Mouse (Mus musculus): ENCODE results near the gene Xndc1. TPM values are rescaled to one million over a fixed set of nuclear protein-coding genes. Genes with fewer than 3 reads are reported as not detected.
A peak's percentile ranks its signal among the peaks of the same experiment; 100 is the strongest.
"Not testable (repeated sequence)": the region's sequence is repeated elsewhere in the genome, so short reads cannot be mapped to it uniquely, and the experiment has no call there.

Xndc1 gene
- 12.6 and 12.7 TPM in 2 replicates for polyA plus RNA-seq (2015; fragmentation: Nextera tagmentation; extraction: Ambion mirVana)

DNA sequence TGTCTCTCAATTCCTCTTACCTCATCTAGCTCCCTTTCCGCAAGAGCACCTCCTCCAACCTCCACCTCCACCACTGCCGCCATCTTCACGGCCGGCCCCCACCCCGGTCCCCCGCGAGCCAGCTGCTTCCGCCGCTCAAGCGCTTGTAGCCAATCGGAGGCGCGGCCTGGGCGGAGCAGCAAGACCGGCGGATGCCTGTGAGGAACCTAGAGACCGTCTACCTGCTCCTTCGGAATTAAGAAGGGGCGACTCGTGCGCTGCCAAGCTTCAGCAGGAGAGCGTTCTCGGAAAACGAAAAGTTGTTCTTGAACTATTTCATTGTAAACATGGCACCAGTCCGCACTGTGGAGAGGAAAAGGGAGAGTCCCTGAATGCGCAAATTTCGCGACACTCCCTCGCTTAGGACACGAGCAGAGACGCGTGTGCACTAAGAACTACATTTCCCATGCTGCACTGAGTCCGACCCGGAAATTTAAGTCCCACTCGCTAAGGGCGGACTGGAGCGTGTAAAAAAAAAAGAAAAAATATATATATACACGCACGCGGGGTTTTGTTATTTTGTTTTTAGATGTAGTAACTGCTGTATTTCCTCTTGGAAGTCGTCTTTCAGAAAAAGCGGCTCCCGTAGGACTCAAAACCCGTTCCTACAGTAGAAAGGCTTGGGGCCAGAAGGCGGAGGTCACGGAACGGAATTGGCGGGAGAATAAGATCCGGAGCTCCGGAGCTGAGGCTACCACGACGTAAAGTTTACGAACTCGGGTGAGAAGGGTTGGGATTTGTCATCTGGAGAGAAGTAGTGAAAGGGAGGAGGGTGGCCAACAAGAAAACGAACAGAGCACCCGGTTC lies at the start of gene Xndc1, which contains the start of the genes Rnf121 and Xntrpc:
Gene Xndc1, plus strand, starts transcription at position 466 of the 846 bp plus-strand sequence.
Gene Rnf121, minus strand, starts transcription at position 424 of the 846 bp plus-strand sequence.
Gene Xntrpc, plus strand, starts transcription at position 668 of the 846 bp plus-strand sequence.
- peak; percentile 98 for ATAC-seq (ENCODE audit: low read depth)
- Histone ChIP-seq H3K36me3 (ENCODE audit: control insufficient read depth, insufficient read depth) (no peaks in the 10 kb centered on the region), H3K27ac (ENCODE audit: low read length) (peak within 1 kb of the TSS; percentile 68), H3K4me3 (ENCODE audit: low read depth, low read length) (peak within 1 kb of the TSS; percentile 69), H3K4me1 (ENCODE audit: control insufficient read depth, low read depth, low read length) (peaks cover 21% of the 10 kb centered on the region), H3K9ac (ENCODE audit: low read depth, low read length) (peak within 1 kb of the TSS; percentile 64), H3K27me3 (ENCODE audit: control insufficient read depth, insufficient read depth, low read depth, low read length) (no peaks in the 10 kb centered on the region), H3K9me3 (replicated peaks; ENCODE audit: control insufficient read depth, low read length) (no peaks in the 10 kb centered on the region), H3K4me2 (ENCODE audit: low read depth, low read length) (peak within 1 kb of the TSS; percentile 80)
- under 1% methylated on average over 56 of the region's 56 CpGs for WGBS (ENCODE audit: insufficient replicate concordance)

DNA sequence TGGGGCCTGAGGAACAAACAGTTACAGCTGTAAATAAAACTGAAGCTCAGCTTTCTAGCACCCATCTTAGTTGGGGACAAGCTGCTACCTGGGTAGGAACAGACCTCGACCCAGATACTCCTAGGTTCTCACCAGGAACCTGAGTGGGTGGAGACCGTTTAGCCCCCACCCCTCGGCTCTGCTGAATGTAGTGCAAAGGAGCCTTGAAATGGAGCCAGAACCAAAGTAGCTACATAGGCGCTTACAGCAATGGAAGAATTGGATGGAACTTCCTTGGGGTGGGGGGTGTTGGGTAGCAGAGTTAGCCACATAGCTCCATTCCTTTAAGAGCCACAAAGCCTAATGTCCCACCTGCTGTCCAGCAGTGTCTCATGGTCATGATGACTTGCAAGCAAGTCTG lies 48.4 kb upstream of the Xndc1 start:
- no peaks in the 10 kb centered on the region for H3K9me3 ChIP-seq (replicated peaks; ENCODE audit: control insufficient read depth, low read length)
- no peak overlapping the region for H3K4me2 ChIP-seq (ENCODE audit: low read depth, low read length)
- no peak for ATAC-seq (ENCODE audit: low read depth)
- H3K9ac ChIP-seq (ENCODE audit: low read depth, low read length), result no peak overlapping the region
- H3K4me3 ChIP-seq (ENCODE audit: low read depth, low read length), result no peak overlapping the region
- H3K36me3 ChIP-seq (ENCODE audit: control insufficient read depth, insufficient read depth), result peaks cover 51% of the 10 kb centered on the region
- H3K27me3 ChIP-seq (ENCODE audit: control insufficient read depth, insufficient read depth, low read depth, low read length), result no peaks in the 10 kb centered on the region
- H3K27ac ChIP-seq (ENCODE audit: low read length), result 0 out of 2 replicates have a peak overlapping the region, but pooled peaks have one; percentile 19
- WGBS (ENCODE audit: insufficient replicate concordance), result 69% methylated on average over 4 of the region's 4 CpGs
- H3K4me1 ChIP-seq (ENCODE audit: control insufficient read depth, low read depth, low read length), result no peaks in the 10 kb centered on the region

DNA sequence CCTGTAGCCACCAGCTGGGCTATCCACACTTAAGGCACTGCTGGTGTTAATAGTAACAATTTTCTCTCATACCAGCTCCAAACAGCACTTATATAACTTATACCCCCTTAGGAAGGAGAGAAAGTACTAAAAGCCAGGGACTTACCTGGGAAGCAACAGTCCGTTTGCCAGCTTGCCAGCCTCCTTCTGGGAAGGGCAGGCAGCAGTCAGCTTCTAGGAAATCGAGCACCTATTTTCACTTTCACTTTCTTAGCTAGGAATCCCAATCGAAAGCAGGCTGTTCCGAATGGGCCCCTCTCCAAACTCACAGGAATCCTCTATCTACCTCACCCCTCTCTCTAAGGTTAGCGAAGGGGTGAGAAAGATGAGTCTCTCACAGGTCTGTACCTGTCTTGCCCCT lies 47.9 kb upstream of the Xndc1 start:
- peak overlapping the region; percentile 19; the same call in 1 of the 2 replicates for H3K27ac ChIP-seq (ENCODE audit: low read length)

DNA sequence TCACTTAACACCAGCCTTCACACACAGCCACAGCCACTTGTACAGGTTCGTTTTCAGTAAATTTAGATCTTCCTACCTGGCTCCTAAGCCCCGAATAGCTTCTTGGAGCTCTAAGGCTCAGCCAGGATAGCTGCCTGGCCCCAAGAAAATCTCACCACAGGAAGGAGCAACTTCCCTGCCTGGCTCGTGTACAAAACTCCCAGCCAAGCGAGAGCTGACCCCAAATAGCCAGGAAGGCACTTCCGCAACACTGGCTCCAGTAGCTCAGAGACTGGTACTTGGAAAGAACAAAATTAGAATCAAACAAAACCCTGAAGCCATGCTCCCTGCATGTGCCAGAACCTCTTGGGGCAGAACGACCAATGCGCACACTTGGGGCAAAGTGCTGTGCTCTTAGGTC lies 47.3 kb upstream of the Xndc1 start:
- peaks cover 43% of the 10 kb centered on the region for H3K36me3 ChIP-seq (ENCODE audit: control insufficient read depth, insufficient read depth)
- no peaks in the 10 kb centered on the region for H3K4me1 ChIP-seq (ENCODE audit: control insufficient read depth, low read depth, low read length)
- no peak for ATAC-seq (ENCODE audit: low read depth)
- no peaks in the 10 kb centered on the region for H3K9me3 ChIP-seq (replicated peaks; ENCODE audit: control insufficient read depth, low read length)
- no peak overlapping the region for H3K4me3 ChIP-seq (ENCODE audit: low read depth, low read length)
- H3K4me2 ChIP-seq (ENCODE audit: low read depth, low read length), result no peak overlapping the region
- no peak overlapping the region for H3K27ac ChIP-seq (ENCODE audit: low read length)
- no peak overlapping the region for H3K9ac ChIP-seq (ENCODE audit: low read depth, low read length)
- no peaks in the 10 kb centered on the region for H3K27me3 ChIP-seq (ENCODE audit: control insufficient read depth, insufficient read depth, low read depth, low read length)
- 73% methylated on average over 7 of the region's 7 CpGs for WGBS (ENCODE audit: insufficient replicate concordance)

More for the DNA sequence above, 47.9 kb upstream of the Xndc1 start:
- 62% methylated on average over 5 of the region's 5 CpGs for WGBS (ENCODE audit: insufficient replicate concordance)
- peaks cover 48% of the 10 kb centered on the region for H3K36me3 ChIP-seq (ENCODE audit: control insufficient read depth, insufficient read depth)
- H3K4me3 ChIP-seq (ENCODE audit: low read depth, low read length), result no peak overlapping the region
- no peak overlapping the region for H3K9ac ChIP-seq (ENCODE audit: low read depth, low read length)
- ATAC-seq (ENCODE audit: low read depth), result no peak
- H3K4me1 ChIP-seq (ENCODE audit: control insufficient read depth, low read depth, low read length), result no peaks in the 10 kb centered on the region
- H3K4me2 ChIP-seq (ENCODE audit: low read depth, low read length), result peak overlapping the region; percentile 2; the same call in 1 of the 2 replicates
- no peaks in the 10 kb centered on the region for H3K9me3 ChIP-seq (replicated peaks; ENCODE audit: control insufficient read depth, low read length)
- H3K27me3 ChIP-seq (ENCODE audit: control insufficient read depth, insufficient read depth, low read depth, low read length), result no peaks in the 10 kb centered on the region

DNA sequence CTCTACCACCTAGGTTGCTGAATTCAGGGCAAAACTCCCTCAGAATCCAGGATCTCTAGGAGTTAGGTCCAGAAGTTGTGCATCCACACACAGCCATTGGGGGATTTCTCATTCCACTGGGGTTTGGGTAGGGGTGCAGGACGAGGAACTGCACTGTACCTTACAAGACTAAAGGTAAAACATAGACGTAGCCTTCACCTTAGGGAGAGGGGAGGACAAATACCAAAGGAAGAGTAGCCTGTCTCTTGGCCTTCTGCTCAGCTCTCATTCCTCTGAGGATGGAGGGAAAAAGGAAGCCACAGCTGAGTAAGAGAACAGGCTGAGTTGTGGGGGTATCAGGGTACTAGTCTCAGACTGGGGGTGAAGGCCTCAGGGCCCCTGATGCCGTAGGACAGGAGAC lies 46.7 kb upstream of the Xndc1 start, which contains the start of gene Il18bp:
Gene Il18bp, minus strand, starts transcription at position 101 of the 400 bp plus-strand sequence.
- Histone ChIP-seq H3K4me1 (ENCODE audit: control insufficient read depth, low read depth, low read length) (no peaks in the 10 kb centered on the region), H3K4me3 (ENCODE audit: low read depth, low read length) (no peak within 1 kb of the TSS), H3K9me3 (replicated peaks; ENCODE audit: control insufficient read depth, low read length) (no peaks in the 10 kb centered on the region), H3K27me3 (ENCODE audit: control insufficient read depth, insufficient read depth, low read depth, low read length) (no peaks in the 10 kb centered on the region), H3K9ac (ENCODE audit: low read depth, low read length) (no peak within 1 kb of the TSS), H3K36me3 (ENCODE audit: control insufficient read depth, insufficient read depth) (peaks cover 38% of the 10 kb centered on the region), H3K4me2 (ENCODE audit: low read depth, low read length) (peak within 1 kb of the TSS; percentile 2; the same call in 1 of the 2 replicates), H3K27ac (ENCODE audit: low read length) (peak within 1 kb of the TSS; percentile 19; the same call in 1 of the 2 replicates)
- WGBS (ENCODE audit: insufficient replicate concordance), result 79% methylated on average over 3 of the region's 3 CpGs
- ATAC-seq (ENCODE audit: low read depth), result no peak

DNA sequence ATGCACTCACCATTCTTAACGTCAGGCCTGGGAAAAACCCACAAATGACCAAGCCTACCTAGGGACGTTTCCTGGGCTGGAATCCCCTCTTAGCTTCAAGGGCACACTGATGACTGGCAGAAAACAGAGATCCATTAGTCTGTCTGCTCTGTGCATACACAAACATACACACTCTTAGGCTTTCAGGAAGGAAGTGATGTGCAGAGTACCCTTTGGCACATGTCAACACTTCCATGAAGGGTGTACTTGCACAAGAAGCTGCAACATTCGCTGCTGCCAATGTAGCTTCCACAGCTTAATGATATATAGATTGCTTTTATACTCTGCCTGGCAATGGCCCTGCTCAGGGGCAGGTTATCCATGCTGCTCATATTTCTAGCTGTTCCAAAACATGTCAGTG lies 45.9 kb upstream of the Xndc1 start:
- ATAC-seq (ENCODE audit: low read depth), result no peak
- Histone ChIP-seq H3K9ac (ENCODE audit: low read depth, low read length) (no peak overlapping the region), H3K4me1 (ENCODE audit: control insufficient read depth, low read depth, low read length) (no peaks in the 10 kb centered on the region), H3K27me3 (ENCODE audit: control insufficient read depth, insufficient read depth, low read depth, low read length) (no peaks in the 10 kb centered on the region), H3K9me3 (replicated peaks; ENCODE audit: control insufficient read depth, low read length) (no peaks in the 10 kb centered on the region), H3K27ac (ENCODE audit: low read length) (no peak overlapping the region), H3K4me2 (ENCODE audit: low read depth, low read length) (no peak overlapping the region), H3K36me3 (ENCODE audit: control insufficient read depth, insufficient read depth) (peaks cover 35% of the 10 kb centered on the region), H3K4me3 (ENCODE audit: low read depth, low read length) (no peak overlapping the region)
- WGBS (ENCODE audit: insufficient replicate concordance), result 61% methylated on average over 3 of the region's 3 CpGs

DNA sequence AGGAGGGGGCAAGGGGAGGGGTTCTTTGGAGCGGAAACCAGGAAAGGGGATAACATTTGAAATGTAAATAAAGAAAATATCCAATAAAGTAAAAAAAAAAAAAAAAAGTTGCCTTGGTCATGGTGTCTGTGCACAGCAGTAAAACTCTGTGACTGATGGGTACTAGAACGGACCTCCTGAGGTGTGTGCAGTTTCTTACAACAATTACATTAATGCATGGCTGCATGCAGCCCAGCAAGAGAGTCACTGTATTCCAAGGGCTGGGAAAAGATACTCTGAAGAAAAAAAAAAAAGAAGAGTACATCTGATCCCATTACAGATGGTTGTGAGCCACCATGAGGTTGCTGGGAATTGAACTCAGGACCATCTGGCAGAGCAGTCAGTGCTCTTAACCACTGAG lies 44.4 kb upstream of the Xndc1 start:
- not testable (repeated sequence) for H3K27ac ChIP-seq (ENCODE audit: low read length); H3K4me3 ChIP-seq (ENCODE audit: low read depth, low read length); H3K27me3 ChIP-seq (ENCODE audit: control insufficient read depth, insufficient read depth, low read depth, low read length); ATAC-seq (ENCODE audit: low read depth); H3K9ac ChIP-seq (ENCODE audit: low read depth, low read length); H3K4me2 ChIP-seq (ENCODE audit: low read depth, low read length); H3K9me3 ChIP-seq (replicated peaks; ENCODE audit: control insufficient read depth, low read length); H3K4me1 ChIP-seq (ENCODE audit: control insufficient read depth, low read depth, low read length)
- WGBS (ENCODE audit: insufficient replicate concordance), result 85% methylated on average over 2 of the region's 2 CpGs
- peaks cover 22% of the 10 kb centered on the region for H3K36me3 ChIP-seq (ENCODE audit: control insufficient read depth, insufficient read depth)

DNA sequence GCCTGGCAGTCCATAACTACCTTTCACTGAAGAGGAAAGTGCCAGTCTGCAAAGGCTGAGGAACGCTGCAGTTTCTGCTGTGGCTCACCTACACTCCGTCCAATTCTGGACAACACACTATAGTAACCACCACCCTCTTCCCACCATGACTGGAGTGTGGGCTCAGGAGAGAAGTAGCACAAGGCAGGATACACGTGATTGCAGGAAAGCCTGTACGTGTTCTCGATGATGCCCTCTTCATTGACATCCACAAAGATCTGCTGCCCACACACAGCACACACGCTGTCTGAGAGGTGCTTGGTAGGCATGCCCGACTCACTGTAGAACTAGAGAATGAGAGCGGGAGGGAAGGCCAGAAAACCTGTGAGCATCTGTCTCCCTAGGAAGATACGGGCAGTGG lies 41.5 kb upstream of the Xndc1 start:
- ATAC-seq (ENCODE audit: low read depth), result 0 out of 2 replicates have a peak, but pooled peaks have one; percentile 7
- peaks cover 24% of the 10 kb centered on the region for H3K36me3 ChIP-seq (ENCODE audit: control insufficient read depth, insufficient read depth)

More for the DNA sequence above, 41.5 kb upstream of the Xndc1 start:
- no peak overlapping the region for H3K27ac ChIP-seq (ENCODE audit: low read length)
- WGBS (ENCODE audit: insufficient replicate concordance), result 82% methylated on average over 9 of the region's 9 CpGs
- no peak overlapping the region for H3K4me2 ChIP-seq (ENCODE audit: low read depth, low read length)
- H3K9me3 ChIP-seq (replicated peaks; ENCODE audit: control insufficient read depth, low read length), result no peaks in the 10 kb centered on the region
- no peak overlapping the region for H3K9ac ChIP-seq (ENCODE audit: low read depth, low read length)
- no peaks in the 10 kb centered on the region for H3K27me3 ChIP-seq (ENCODE audit: control insufficient read depth, insufficient read depth, low read depth, low read length)
- H3K4me1 ChIP-seq (ENCODE audit: control insufficient read depth, low read depth, low read length), result no peaks in the 10 kb centered on the region
- no peak overlapping the region for H3K4me3 ChIP-seq (ENCODE audit: low read depth, low read length)
